Comparison of ENCODE assay signal across 12 mouse cellular contexts in the genomic region with DNA sequence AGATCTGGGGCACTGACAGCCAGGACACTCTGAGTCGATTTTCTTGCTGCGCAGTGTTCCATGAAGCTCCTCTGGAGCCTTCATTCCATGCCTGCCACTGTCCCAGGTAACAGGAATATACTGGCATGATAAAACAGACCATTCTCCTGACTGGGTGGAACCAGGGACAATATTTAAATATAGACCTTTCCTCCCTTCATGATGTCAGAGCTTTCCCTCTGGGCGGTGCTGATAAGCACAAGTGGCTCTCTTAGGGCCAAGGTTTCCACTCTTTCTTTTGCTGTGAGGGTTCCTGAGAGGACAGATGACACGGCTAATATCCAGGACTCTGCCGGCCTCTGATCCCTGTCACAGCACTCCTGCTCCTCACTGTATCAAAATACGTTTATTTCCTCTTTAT. TPM values are rescaled to one million over a fixed set of nuclear protein-coding genes. Genes with fewer than 3 reads are reported as not detected.
DNase-seq lines count a peak whose midpoint lies in the region; ATAC-seq lines count a peak whose summit lies in the region.
"Had no signal": no experiment of that assay in that cellular context is flagged by ENCODE, and none has a peak within 500 bp of the region (broad histone marks: within the 10 kb centered on the region; RNA-seq: fewer than 3 reads in every experiment).

No protein-coding gene starts in this region.

- no peak overlapping the region for H3K9ac ChIP-seq in midbrain, embryonic 11.5 days (ENCODE audit: low read length)
- H3K9ac ChIP-seq in midbrain, embryonic 16.5 days (ENCODE audit: low read depth, low read length): no peak overlapping the region
- H3K9ac ChIP-seq: embryonic facial prominence, embryonic 15.5 days; hindbrain, embryonic 15.5 days; limb, embryonic 12.5 days; neural tube, embryonic 13.5 days had no signal

- DNase-seq in adrenal gland, adult 2 months: peak; percentile 62
- no peak for DNase-seq in adrenal gland, postnatal 25 days
- DNase-seq in midbrain, embryonic 11.5 days (ENCODE audit: low spot score, missing footprints): peak; percentile 19
- peak; percentile 20 for DNase-seq in heart, postnatal 25 days (ENCODE audit: low spot score)
- DNase-seq in embryonic facial prominence, embryonic 10.5 days (ENCODE audit: low spot score): no peak
- DNase-seq in ovary, adult 18-20 months (ENCODE audit: low spot score): no peak

- H3K27ac ChIP-seq in midbrain, embryonic 11.5 days (ENCODE audit: low read depth, low read length): no peak overlapping the region
- no peak overlapping the region for H3K27ac ChIP-seq in midbrain, embryonic 16.5 days (ENCODE audit: low read length)
- no peak overlapping the region for H3K27ac ChIP-seq in embryonic facial prominence, embryonic 10.5 days (replicated peaks)
- H3K27ac ChIP-seq: limb, embryonic 12.5 days had no signal

- no peak overlapping the region for H3K4me2 ChIP-seq in midbrain, embryonic 11.5 days
- H3K4me2 ChIP-seq in midbrain, embryonic 16.5 days (ENCODE audit: low read length): no peak overlapping the region
- H3K4me2 ChIP-seq: embryonic facial prominence, embryonic 15.5 days; hindbrain, embryonic 15.5 days; limb, embryonic 12.5 days; neural tube, embryonic 13.5 days had no signal

- peaks cover 37% of the 10 kb centered on the region for H3K4me1 ChIP-seq in midbrain, embryonic 11.5 days (ENCODE audit: control insufficient read depth, insufficient read depth, low read length)
- peaks cover 28% of the 10 kb centered on the region for H3K4me1 ChIP-seq in midbrain, embryonic 16.5 days (ENCODE audit: control insufficient read depth, insufficient read depth, low read length)
- H3K4me1 ChIP-seq in embryonic facial prominence, embryonic 10.5 days: peaks cover 45% of the 10 kb centered on the region

- ATAC-seq in midbrain, embryonic 11.5 days (ENCODE audit: low FRiP score): no peak
- ATAC-seq in midbrain, embryonic 16.5 days: no peak
- peak; percentile 84 for ATAC-seq in megakaryocyte-erythroid progenitor cell, adult 5-6 weeks (replicated peaks; ENCODE audit: low FRiP score, low TSS enrichment, poor library complexity, severe bottlenecking)

- H3K36me3 ChIP-seq in midbrain, embryonic 11.5 days (ENCODE audit: control insufficient read depth, insufficient read depth, low read length): no peaks in the 10 kb centered on the region
- H3K36me3 ChIP-seq in midbrain, embryonic 16.5 days (ENCODE audit: control insufficient read depth, insufficient read depth, low read length): no peaks in the 10 kb centered on the region
- no peaks in the 10 kb centered on the region for H3K36me3 ChIP-seq in embryonic facial prominence, embryonic 10.5 days (replicated peaks)
- H3K36me3 ChIP-seq: embryonic facial prominence, embryonic 15.5 days; hindbrain, embryonic 15.5 days; limb, embryonic 12.5 days; neural tube, embryonic 13.5 days had no signal

- H3K27me3 ChIP-seq in midbrain, embryonic 11.5 days (ENCODE audit: control insufficient read depth, insufficient read depth, low read length): no peaks in the 10 kb centered on the region
- no peaks in the 10 kb centered on the region for H3K27me3 ChIP-seq in midbrain, embryonic 16.5 days (ENCODE audit: control insufficient read depth, insufficient read depth, low read depth, low read length)
- H3K27me3 ChIP-seq in embryonic facial prominence, embryonic 10.5 days (replicated peaks; ENCODE audit: low read depth, poor library complexity, severe bottlenecking): no peaks in the 10 kb centered on the region
- H3K27me3 ChIP-seq: embryonic facial prominence, embryonic 15.5 days; hindbrain, embryonic 15.5 days; limb, embryonic 12.5 days; neural tube, embryonic 13.5 days had no signal

- no peak overlapping the region for H3K4me3 ChIP-seq in midbrain, embryonic 11.5 days (ENCODE audit: low read depth, low read length)
- no peak overlapping the region for H3K4me3 ChIP-seq in midbrain, embryonic 16.5 days (ENCODE audit: low read depth, low read length)
- no peak overlapping the region for H3K4me3 ChIP-seq in embryonic facial prominence, embryonic 10.5 days
- H3K4me3 ChIP-seq: embryonic facial prominence, embryonic 15.5 days; hindbrain, embryonic 15.5 days; limb, embryonic 12.5 days; neural tube, embryonic 13.5 days had no signal

- intact Hi-C loops in heart, postnatal 25 days (cut with DNase I): loop anchor here (2.0 to 5.0 kb wide), 4 partner anchors 39 to 116 kb away; a partner anchor contains a TSS

- H3K9me3 ChIP-seq in midbrain, embryonic 11.5 days (ENCODE audit: control insufficient read depth, low read length): no peaks in the 10 kb centered on the region
- no peaks in the 10 kb centered on the region for H3K9me3 ChIP-seq in midbrain, embryonic 16.5 days (replicated peaks; ENCODE audit: control insufficient read depth, low read length, poor library complexity, severe bottlenecking)
- H3K9me3 ChIP-seq in embryonic facial prominence, embryonic 10.5 days: no peaks in the 10 kb centered on the region
- H3K9me3 ChIP-seq: embryonic facial prominence, embryonic 15.5 days; hindbrain, embryonic 15.5 days; limb, embryonic 12.5 days; neural tube, embryonic 13.5 days had no signal

- 79% methylated on average over 6 of the region's 6 CpGs for WGBS in midbrain, embryonic 11.5 days
- WGBS in midbrain, embryonic 16.5 days: 75% methylated on average over 6 of the region's 6 CpGs
- 83% methylated on average over 6 of the region's 6 CpGs for WGBS in embryonic facial prominence, embryonic 10.5 days

RNA-seq across cellular contexts. Expression of a gene that starts 40.6 kb away (rescaled TPM):
- total RNA-seq in adrenal gland, adult 2 months (2021): 10 to 100 TPM; 29.5 to 31.9 TPM
- polyA plus RNA-seq in adrenal gland, adult 2 months (2012; rRNA removed): 9.0 and 14.0 TPM in 2 replicates
- total RNA-seq in adrenal gland, postnatal 25 days (2021): 43.2 and 46.3 TPM in 2 replicates
- 14.9 and 15.9 TPM in 2 replicates for polyA plus RNA-seq in midbrain, embryonic 11.5 days (2014; fragmentation: Nextera tagmentation; extraction: Ambion mirVana)
- polyA plus RNA-seq in midbrain, embryonic 16.5 days (2015; fragmentation: Nextera tagmentation; extraction: Ambion mirVana): 8.4 and 8.8 TPM in 2 replicates
- total RNA-seq in heart, postnatal 25 days (2021): 1 to 10 TPM; 6.8 to 7.7 TPM
- total RNA-seq in megakaryocyte-erythroid progenitor cell, adult 5-6 weeks (2014; fragmentation: Nextera tagmentation): 2.8 and 5.7 TPM in 2 replicates
- total RNA-seq in megakaryocyte-erythroid progenitor cell, adult 5-6 weeks (2017): 4.8 and 4.9 TPM in 2 replicates
- 13.6 and 16.0 TPM in 2 replicates for polyA plus RNA-seq in embryonic facial prominence, embryonic 10.5 days (2016; fragmentation: Nextera tagmentation; extraction: Ambion mirVana)

Comparison
In these comparisons a context has a peak if more than half of its experiments do, and no peak if none do; other contexts are left out.
1. DNase-seq: peak in adrenal gland, adult 2 months (single experiment), midbrain, embryonic 11.5 days (single experiment) and heart, postnatal 25 days (single experiment); none in adrenal gland, postnatal 25 days (single experiment), embryonic facial prominence, embryonic 10.5 days (single experiment) and ovary, adult 18-20 months (single experiment).